Mouse (Mus musculus) liver, embryonic 11.5 days (tissue): ENCODE results near the gene Cxcl2. TPM values are rescaled to one million over a fixed set of nuclear protein-coding genes. Genes with fewer than 3 reads are reported as not detected.

Source experiments
- ATAC-seq: fragments of 200-750 bp; cut with Nextera tagmentation; replicated peaks from 2 replicates; pipeline ENCODE4 v1.8.0; 2017; ENCODE audit warnings: moderate number of reproducible peaks, mild to moderate bottlenecking, moderate TSS enrichment, moderate library complexity; ENCODE audit not compliant: low FRiP score
- DNase-seq: peaks from one replicate; pipeline ENCODE4 v3.0.0-alpha.2; 2017; ENCODE audit warnings: low spot score
- H3K27ac ChIP-seq: fragments of 300-500 bp; sonication (generic); 2 replicates; pipeline ENCODE4 v1.5.1; 2014; ENCODE audit warnings: mild to moderate bottlenecking, low read depth, low read length, control low read depth
- H3K27me3 ChIP-seq: fragments of 300-500 bp; sonication (generic); replicated peaks from 2 replicates; pipeline ENCODE4 v1.6.1; 2014; ENCODE audit warnings: low read length, mixed read lengths; ENCODE audit not compliant: control insufficient read depth, insufficient read depth
- H3K36me3 ChIP-seq: fragments of 300-500 bp; sonication (generic); 2 replicates; pipeline ENCODE4 v1.6.1; 2014; ENCODE audit warnings: mild to moderate bottlenecking, low read length, moderate library complexity, mixed read lengths; ENCODE audit not compliant: control insufficient read depth, insufficient read depth
- H3K4me1 ChIP-seq: fragments of 300-500 bp; sonication (generic); replicated peaks from 2 replicates; pipeline ENCODE4 v1.6.1; 2014; ENCODE audit warnings: low read length, mixed read lengths; ENCODE audit not compliant: control insufficient read depth, insufficient read depth
- H3K4me2 ChIP-seq: fragments of 300-500 bp; sonication (generic); 2 replicates; pipeline ENCODE4 v1.6.1; 2014; ENCODE audit warnings: mild to moderate bottlenecking, control low read depth, moderate library complexity
- H3K4me3 ChIP-seq: fragments of 300-500 bp; sonication (generic); 2 replicates; pipeline ENCODE4 v1.5.1; 2014; ENCODE audit warnings: low read depth, low read length, control low read depth
- H3K9ac ChIP-seq: fragments of 300-500 bp; sonication (generic); 2 replicates; pipeline ENCODE4 v1.6.1; 2014; ENCODE audit warnings: low read depth, low read length, control low read depth
- H3K9me3 ChIP-seq: fragments of 300-500 bp; sonication (generic); 2 replicates; pipeline ENCODE4 v1.6.1; 2016; ENCODE audit warnings: low read length, inconsistent platforms, mixed read lengths; ENCODE audit not compliant: control insufficient read depth
- WGBS: fragments of 180-500 bp; shearing (Covaris S2); extraction: QIAGEN DNeasy Blood & Tissue Kit; methylation state at CpG from one replicate; pipeline ENCODE4 v1.1.7; 2014; 5-methylcytosine and 5-hydroxymethylcytosine counted together
- polyA plus RNA-seq: library from polyadenylated mRNA; unstranded; fragments of >200 nt; fragmentation: Nextera tagmentation; extraction: Ambion mirVana; gene quantifications from 2 replicates; pipeline ENCODE4 v1.2.1, GENCODE M21; 2014

The Cxcl2 gene
- polyA plus RNA-seq, 1 experiment from 2014 or later, result 0.22 TPM

- Histone ChIP-seq H3K27me3 (no peaks in the 10 kb centered on the region), H3K36me3 (no peaks in the 10 kb centered on the region), H3K4me1 (no peaks in the 10 kb centered on the region), H3K27ac (no peak overlapping the region), H3K4me2 (no peak overlapping the region), H3K4me3 (no peak overlapping the region), H3K9me3 (no peaks in the 10 kb centered on the region), H3K9ac (no peak overlapping the region)
- ATAC-seq (no peak), DNase-seq (no peak)
- 59% methylated on average over 2 of the region's 2 CpGs for WGBS
These were observed 33.0 kb downstream of the Cxcl2 start for GRCm38 (mm10) chr5:90936706-90937105.

GRCm38 (mm10) chr5:90945453-90945852 lies 41.8 kb downstream of the Cxcl2 start:
- peak; percentile 63; the same call in 1 of the 2 replicates for ATAC-seq
- peak overlapping the region; percentile 37; the same call in 1 of the 2 replicates for H3K4me2 ChIP-seq
- no peak overlapping the region for H3K9ac ChIP-seq
- DNase-seq, result no peak
- no peaks in the 10 kb centered on the region for H3K27me3 ChIP-seq
- H3K4me3 ChIP-seq, result no peak overlapping the region
- WGBS, result 70% methylated on average over 2 of the region's 2 CpGs
- no peak overlapping the region for H3K27ac ChIP-seq
- no peaks in the 10 kb centered on the region for H3K9me3 ChIP-seq
- no peaks in the 10 kb centered on the region for H3K36me3 ChIP-seq
- peaks cover 7% of the 10 kb centered on the region for H3K4me1 ChIP-seq

DNA sequence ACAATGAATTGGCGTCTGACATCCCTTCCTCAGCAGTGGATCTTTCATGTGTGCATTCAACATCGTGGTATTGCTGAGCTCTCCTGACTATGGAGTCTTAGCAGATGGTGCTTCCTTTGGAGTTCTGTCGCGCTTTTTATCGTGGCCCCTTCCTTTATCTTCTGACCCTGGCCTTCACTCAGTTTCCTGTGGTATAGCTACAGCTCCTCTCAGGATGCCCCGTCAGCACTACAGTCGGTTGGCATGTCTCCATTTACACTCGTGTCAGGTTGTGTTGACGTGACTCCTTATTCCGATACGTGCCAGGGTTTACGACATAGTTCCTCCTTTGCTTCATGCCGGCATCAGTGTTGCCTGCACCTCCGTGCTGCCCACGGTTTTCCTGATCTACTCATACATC lies 45.8 kb downstream of the Cxcl2 start:
- 40% methylated on average over 15 of the region's 15 CpGs for WGBS
- no peaks in the 10 kb centered on the region for H3K27me3 ChIP-seq
- no peak for DNase-seq
- H3K9me3 ChIP-seq, result no peaks in the 10 kb centered on the region
- no peak overlapping the region for H3K9ac ChIP-seq
- no peaks in the 10 kb centered on the region for H3K36me3 ChIP-seq
- H3K27ac ChIP-seq, result no peak overlapping the region
- ATAC-seq, result peak; percentile 57
- H3K4me2 ChIP-seq, result peak overlapping the region; percentile 35
- H3K4me1 ChIP-seq, result peaks cover 7% of the 10 kb centered on the region
- H3K4me3 ChIP-seq, result no peak overlapping the region

DNA sequence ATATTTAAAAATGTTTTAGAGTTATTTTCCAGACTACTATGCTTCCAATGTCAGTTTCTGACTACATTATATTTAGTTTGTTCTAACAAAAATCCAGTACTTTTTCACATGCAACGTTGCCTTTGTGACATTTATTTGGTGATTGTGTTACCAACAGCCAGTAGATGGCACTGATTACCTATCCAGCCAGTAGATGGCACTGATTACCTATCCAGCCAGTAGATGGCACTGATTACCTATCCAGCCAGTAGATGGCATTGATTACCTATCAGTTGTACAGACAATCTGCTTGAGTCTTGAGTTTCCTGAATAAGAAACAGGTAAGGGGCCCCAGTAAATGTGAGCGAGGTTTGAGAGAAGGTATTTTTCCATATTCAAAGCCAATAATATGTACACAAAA lies 47.8 kb downstream of the Cxcl2 start:
- no peak for DNase-seq
- no peaks in the 10 kb centered on the region; the same call in 1 of the 2 replicates for H3K4me1 ChIP-seq

GRCm38 (mm10) chr5:90952731-90953481 lies 49.2 kb downstream of the Cxcl2 start:
- Histone ChIP-seq H3K4me1 (no peaks in the 10 kb centered on the region), H3K9ac (no peak overlapping the region), H3K27me3 (no peaks in the 10 kb centered on the region), H3K4me3 (no peak overlapping the region), H3K36me3 (no peaks in the 10 kb centered on the region), H3K9me3 (no peaks in the 10 kb centered on the region), H3K27ac (no peak overlapping the region), H3K4me2 (no peak overlapping the region)
- 67% methylated on average over 8 of the region's 8 CpGs for WGBS
- no peak for ATAC-seq
- no peak for DNase-seq

More for the DNA sequence above, 47.8 kb downstream of the Cxcl2 start:
- no peak for ATAC-seq
- 37% methylated on average over 2 of the region's 2 CpGs for WGBS
- Histone ChIP-seq H3K4me3 (no peak overlapping the region), H3K27me3 (no peaks in the 10 kb centered on the region), H3K9me3 (no peaks in the 10 kb centered on the region), H3K36me3 (no peaks in the 10 kb centered on the region), H3K4me2 (no peak overlapping the region), H3K9ac (no peak overlapping the region), H3K27ac (no peak overlapping the region)

Other genes with a start within 250 kb of the Cxcl2 start
- 1.7 and 3.1 TPM in 2 replicates for gene Cxcl5, start 144.5 kb upstream of the Cxcl2 start, polyA plus RNA-seq
- 153 and 155 TPM in 2 replicates for gene Ppbp, start 135.4 kb upstream of the Cxcl2 start, polyA plus RNA-seq
- 911 and 984 TPM in 2 replicates for gene Pf4, start 131.4 kb upstream of the Cxcl2 start, polyA plus RNA-seq
- 0.25 TPM in 1 of 2 replicates, not detected in the other for gene Cxcl3, start 117.8 kb upstream of the Cxcl2 start, polyA plus RNA-seq
- not detected in 2 replicates for gene Cxcl15, start 109.3 kb upstream of the Cxcl2 start, polyA plus RNA-seq
- gene Cxcl1, start 12.6 kb upstream of the Cxcl2 start, polyA plus RNA-seq, result 0.84 TPM in 1 of 2 replicates, not detected in the other
- 22.4 and 23.1 TPM in 2 replicates for gene Mthfd2l, start 27.2 kb downstream of the Cxcl2 start, polyA plus RNA-seq
- 0.22 TPM in 2 replicates for gene Epgn, start 123.6 kb downstream of the Cxcl2 start, polyA plus RNA-seq
- 0.10 and 0.14 TPM in 2 replicates for gene Ereg, start 170.8 kb downstream of the Cxcl2 start, polyA plus RNA-seq
- gene Areg, start 235.7 kb downstream of the Cxcl2 start, polyA plus RNA-seq, result not detected in 2 replicates